Mouse (Mus musculus): ENCODE data around the gene Tlx2.

Tlx2 gene

GRCm38 (mm10) chr6:83054074-83054851 lies 15.8 kb downstream of the Tlx2 start, which contains the start of gene Aup1:
Gene Aup1, plus strand, starts transcription at chr6:83054521.
- DNase-seq: peak; percentile 97

DNA sequence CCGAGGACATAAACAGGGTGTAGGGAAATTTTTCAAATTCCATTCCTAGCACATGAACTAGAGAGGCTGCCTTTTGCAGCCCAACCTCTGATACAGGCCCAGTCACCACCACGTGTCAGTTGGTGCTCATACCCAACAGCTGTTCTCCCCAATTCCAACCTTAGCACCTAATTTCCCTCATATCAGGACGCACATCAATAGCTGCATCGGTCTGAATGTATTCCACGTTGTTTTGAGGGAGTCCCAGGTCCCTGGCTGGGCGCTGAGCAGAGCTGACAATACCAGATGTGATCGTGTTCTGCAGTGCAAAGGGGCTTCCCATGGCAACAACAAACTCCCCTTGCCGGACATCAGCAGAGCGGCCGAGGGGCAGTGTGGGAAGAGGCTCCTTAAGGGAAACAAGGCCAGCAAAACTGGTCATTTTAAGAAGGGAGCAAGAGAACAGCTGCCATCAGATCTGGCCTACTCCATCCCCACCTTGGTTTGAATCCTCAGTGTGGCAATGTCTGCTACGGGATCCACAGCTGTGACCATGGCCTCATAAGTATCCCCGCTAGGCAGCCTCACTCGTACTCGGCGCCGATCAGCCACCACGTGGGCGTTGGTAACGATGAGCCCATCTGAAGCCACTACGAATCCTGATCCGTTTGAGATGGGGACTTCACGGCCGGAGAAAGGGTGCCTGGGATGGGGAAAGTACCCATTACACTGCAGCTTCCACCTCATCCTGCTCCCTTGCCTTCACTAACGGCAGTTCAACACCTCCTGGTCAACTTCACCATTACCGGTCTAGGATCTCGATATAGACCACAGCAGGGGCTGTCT lies 16.7 kb downstream of the Tlx2 start:
- DNase-seq: peak; percentile 43

DNA sequence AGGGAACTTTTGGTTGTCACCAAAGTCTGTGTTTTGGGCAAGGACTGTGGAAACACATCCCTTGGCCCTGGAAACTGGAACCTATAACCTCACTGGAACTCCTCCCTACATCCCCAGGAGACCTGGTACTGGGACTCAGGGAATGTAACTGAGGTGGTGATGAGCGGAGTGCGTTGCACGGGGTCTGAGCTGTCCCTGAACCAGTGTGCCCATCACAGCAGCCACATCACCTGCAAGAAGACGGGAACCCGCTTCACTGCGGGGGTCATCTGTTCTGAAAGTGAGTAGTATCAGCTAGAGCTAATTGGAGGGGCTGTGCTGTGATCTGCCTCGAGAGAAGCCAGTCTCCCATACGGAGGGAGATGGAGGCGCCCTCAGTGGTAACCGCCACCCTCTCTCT lies 20.7 kb downstream of the Tlx2 start:
- DNase-seq: no peak

- no peak for DNase-seq
Observed at GRCm38 (mm10) chr6:83044742-83045141, 25.4 kb downstream of the Tlx2 start.

DNA sequence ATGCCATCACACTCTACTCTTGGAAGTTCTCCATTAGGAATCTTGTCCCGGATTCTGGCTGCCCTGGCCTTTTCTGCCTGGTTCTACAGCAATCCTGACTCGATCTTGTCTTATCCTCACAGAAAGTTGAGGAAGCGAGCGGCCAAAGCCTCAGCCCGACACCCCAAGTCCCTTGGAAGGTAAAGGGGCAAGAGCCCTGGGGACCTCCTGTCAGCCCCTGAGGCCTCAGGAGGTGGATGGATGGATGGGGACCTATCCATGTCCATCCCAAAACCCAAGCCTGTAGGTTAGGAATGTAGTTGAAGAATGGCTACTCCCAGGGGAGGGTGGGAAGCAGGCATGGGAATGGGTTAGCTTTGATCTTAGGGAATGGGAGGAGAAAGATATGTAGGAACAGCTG lies 26.1 kb downstream of the Tlx2 start:
- no peak for DNase-seq

DNA sequence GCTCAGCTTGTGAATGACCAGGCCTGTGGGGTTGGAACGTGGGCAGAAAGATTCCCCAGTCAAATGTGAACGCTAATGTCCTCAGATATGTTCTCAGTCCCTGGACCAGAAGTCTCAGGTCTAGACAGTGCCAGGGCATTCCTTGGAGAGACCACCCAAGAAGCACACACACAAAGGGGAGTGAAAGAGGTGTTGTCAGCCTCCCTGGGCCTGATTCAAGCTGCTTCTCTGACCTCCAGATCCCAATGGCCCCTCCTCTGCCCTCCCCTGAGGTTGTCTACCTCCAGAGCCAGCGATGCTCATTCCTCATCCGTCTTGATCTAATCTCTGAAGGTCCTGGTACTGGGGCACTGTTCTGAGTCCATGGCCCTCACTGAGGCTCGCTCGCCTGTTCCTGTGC lies 26.5 kb downstream of the Tlx2 start:
- DNase-seq: no peak

DNA sequence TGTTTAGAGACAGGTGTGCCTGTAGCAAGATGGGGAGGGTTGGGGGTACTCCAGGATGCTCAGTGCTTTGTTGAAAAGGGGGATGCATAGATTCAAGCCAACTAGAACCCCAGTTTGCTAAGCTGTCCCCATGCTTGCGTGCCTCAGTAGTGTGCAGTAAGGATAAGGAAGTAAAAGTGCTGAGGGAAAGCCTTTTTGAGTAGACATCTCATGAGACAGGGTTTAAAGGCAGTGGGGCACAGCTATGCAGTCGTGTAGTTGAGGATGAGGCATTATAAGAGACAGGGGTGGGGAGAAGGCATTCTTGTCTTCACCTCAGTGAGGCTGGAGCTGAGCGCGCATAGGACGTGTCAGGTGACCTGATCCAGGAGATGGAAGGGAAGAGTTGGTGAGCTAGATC lies 29.5 kb downstream of the Tlx2 start:
- no peak for DNase-seq

GRCm38 (mm10) chr6:83038496-83039012 lies 31.5 kb downstream of the Tlx2 start:
- DNase-seq: peak; percentile 85

DNA sequence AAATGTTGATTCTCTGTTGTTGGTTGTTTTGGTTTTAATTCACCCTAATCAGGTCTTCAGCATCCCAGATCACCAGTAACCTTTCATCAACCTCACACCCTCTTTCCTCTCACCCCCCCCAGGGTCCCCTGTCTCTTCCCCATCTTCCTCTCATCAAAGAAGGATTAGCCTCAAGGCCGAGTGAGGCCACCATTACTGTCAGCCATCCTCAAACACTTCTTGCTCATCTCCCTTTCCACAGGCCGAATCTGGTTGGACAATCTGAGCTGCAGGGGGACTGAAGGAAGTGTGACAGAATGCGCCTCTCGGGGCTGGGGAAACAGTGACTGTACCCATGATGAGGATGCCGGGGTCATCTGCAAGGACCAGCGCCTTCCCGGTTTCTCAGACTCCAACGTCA lies 32.9 kb downstream of the Tlx2 start:
- no peak for DNase-seq

DNA sequence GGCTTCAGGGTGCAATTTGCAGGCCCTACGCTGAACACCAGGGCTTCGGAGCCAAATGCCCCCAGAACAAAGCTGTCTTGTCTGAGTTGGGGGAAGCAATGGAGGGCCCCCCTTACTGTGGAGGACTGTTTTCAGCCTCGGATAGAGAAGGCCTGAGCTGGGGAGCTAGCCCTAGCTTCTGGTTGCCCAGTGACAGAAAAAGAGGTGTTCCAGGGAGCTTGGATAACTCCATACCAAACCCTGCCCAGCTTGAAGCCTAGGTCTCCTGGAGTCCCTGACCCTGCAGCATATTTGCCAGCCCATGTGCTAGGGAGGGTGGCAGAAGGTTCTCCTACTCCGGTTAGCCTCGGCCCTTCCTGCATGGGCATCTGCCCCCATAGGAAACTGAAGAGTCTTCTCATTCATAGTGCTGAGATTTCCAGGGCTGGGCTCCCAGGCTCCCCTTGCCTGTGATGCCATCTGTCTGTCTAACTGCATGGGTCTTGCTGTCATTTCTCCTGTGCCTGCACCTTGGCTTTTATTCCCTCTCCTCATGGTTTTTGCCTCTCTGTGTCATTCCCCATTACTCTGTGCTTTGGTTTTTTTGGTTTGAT lies 35.5 kb downstream of the Tlx2 start:
- DNase-seq: no peak

DNA sequence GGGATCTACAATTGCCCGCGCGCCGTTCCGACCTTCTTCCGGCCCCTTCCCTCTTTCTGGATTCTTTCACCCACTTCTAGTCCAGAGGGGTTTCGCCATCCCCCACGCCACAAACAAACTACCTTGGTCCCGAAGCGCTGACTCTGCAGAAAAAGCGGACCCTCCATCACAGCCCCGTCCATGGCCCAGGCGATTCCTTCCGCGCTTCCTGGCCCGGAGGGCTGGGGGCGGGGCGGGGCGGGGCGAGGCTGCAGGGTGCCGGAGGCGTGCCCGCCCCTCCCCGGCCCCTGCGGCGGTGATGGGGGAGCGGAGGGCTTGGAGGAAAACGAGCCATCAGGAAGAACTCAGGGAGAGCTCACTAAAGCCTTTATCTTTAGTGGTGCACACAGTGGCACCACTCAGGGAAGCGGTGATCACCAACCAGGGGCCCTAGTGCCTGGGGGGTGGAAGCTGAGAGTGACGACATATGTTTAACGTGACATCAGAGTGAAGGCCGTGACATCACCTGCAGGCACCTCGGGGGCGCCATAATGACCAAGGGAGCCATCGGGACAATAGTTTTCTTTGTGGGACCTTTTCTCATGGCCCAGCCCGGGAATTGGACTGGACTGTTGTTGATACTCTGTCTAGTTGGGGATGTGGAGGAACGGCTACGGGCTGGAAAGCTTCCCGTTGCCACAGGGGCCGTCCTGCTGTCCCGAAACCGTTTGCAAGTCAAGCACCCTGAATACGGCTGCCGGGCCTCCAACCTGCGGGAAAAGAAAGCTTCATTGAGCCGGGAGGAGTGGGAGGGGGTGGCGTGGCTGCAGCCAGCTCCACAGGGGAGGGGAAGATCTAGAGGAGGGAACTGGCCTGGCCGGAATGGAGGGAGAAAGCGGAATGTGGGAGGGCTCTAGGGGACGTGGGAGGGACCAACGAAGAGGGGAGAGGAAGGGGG lies 36.6 kb downstream of the Tlx2 start, which contains the start of the genes Dok1 and Loxl3:
Gene Dok1, minus strand, starts transcription at position 223 of the 937 bp plus-strand sequence.
Gene Loxl3, plus strand, starts transcription at position 925 of the 937 bp plus-strand sequence.
- no peak for DNase-seq

DNA sequence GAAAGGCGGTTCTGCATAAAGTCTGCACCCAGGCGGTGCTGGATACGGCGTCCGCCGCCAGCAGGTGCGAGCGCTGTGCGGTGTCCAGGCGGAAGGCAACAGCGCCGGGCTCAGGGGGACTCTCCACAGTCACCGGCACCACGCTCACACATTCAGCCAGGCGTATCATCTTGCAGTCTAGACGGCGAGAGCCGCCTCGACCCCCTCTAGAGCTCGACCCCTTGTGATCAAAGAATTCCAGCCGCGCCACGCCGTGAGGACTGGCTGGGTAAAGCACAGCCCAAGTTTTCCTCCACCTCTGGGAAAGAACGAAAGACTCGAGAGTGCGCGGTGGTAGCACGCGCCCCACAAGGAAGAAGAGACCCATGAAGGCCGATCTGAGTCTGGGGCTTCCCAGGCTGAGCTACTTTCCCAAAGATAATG lies 37.3 kb downstream of the Tlx2 start:
- no peak for DNase-seq

- no peak for DNase-seq
Observed at GRCm38 (mm10) chr6:83031921-83032590, 38.0 kb downstream of the Tlx2 start.

DNA sequence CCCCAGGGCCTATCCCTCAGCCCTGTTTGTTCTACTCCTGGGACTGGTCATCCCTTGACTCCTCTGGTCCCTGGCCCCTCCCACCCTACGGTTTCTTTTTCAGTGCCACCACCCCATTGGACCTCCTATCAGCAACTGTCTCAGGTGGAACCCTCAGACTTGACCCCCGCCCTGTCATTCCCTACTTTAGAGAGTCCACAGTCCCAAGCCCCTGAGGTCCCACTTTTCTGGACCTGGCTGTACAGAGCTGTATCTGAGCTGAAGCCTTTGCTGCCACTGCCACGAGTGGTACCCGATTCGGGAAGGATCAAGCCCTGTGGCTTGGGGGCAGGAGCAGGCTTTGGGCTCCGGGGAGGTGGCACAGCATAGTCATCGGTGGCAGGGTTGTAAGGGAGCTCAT lies 39.0 kb downstream of the Tlx2 start:
- DNase-seq: no peak

DNA sequence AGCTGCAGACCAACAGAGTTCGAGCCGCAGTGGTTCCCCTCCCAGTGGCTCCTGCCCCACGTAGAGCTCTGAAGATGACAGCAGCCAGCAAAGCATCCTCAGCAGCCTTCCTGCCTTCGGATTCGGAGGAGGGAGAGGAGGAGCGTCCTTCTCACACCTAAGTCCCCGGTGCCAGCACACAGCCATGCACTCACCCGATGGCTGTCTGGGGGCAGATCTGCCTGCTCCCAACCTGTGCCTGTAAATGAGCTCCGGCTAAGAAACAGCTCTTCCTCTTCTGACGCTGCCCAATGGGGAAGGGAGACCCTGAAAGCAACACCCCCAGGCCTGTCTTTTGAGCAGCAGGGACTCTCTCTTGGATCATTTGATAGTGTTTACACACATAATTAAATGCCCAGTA lies 40.3 kb downstream of the Tlx2 start:
- no peak for DNase-seq

DNA sequence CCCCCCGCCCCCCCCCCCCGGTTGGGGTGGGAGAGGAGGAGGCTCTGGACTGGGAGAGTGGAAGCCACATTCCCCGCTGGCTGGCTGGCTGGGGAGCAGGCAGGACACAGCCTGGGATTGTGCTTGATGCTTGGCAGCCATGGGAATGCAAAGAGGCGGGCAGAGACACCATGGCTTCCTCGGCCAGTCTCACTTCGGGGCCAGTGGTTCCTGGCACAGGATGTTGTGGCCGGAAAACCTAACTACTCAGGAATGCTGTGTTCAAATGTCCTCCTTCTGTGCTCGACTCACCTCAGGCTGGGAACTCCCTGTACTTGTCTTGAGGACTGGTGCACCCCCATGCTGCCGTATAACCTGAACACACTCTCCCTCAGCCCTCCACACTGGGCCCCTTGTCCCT lies 42.4 kb downstream of the Tlx2 start:
- DNase-seq: no peak

- DNase-seq: no peak
Observed at GRCm38 (mm10) chr6:83027293-83027692, 42.8 kb downstream of the Tlx2 start.

GRCm38 (mm10) chr6:83025221-83025620 lies 44.9 kb downstream of the Tlx2 start:
- DNase-seq: no peak

DNA sequence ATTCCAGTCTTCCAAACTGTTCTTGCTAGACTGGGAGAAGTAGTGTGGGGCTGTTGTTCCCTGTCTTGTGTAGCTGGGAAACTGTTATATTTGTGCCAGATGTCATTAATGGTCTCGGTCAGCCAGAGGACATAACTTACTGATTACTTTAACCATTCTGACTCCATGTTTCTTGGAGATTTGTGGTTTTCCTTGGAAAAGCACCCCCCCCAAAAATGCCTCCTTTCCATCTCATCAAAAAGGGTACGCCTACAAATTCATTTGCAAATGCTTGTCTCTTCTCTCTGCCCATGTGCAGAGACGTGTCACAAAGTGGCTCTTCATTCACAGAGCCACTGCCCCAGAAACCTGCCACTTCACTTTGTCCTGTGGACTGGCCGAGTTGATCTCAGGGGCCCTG lies 45.7 kb downstream of the Tlx2 start:
- DNase-seq: no peak

DNA sequence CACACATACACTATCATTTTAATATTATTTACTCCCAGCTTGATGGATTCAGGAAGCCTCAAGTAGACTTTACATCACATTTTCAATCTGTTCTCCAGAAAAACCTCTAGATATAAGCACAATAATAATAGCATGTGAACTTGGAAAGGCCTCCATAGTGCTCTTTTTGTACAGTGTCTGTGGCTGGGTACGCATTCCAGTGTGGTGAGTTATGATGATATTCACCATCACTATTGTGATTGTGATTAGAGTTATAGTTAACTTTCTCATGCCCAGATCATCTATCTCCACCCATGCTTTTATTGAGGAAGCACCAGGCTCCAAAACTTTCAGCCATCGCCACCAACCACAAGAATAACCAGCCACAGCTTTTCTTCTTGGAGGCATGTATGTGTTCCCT lies 46.3 kb downstream of the Tlx2 start:
- no peak for DNase-seq

- no peak for DNase-seq
Observed at GRCm38 (mm10) chr6:83023008-83023407, 47.1 kb downstream of the Tlx2 start.

All from cerebellum, adult 9-11 months (tissue).